In genomic region chr1:69364069-69364468, GRCm38 (mm10) we compare ENCODE assay signal across 17 mouse cellular contexts.
"Had no signal": no experiment of that assay in that cellular context is flagged by ENCODE, and none has a peak within 500 bp of the region (broad histone marks: within the 10 kb centered on the region; RNA-seq: fewer than 3 reads in every experiment).

No protein-coding gene starts in this region.

- H3K9ac ChIP-seq: lung, embryonic 14.5 days; midbrain, embryonic 13.5 days; midbrain, embryonic 15.5 days; neural tube, embryonic 12.5 days; stomach, embryonic 15.5 days had no signal

- H3K36me3 ChIP-seq: midbrain, embryonic 13.5 days; midbrain, embryonic 15.5 days; neural tube, embryonic 12.5 days; stomach, embryonic 15.5 days had no signal

- ATAC-seq: midbrain, embryonic 13.5 days; midbrain, embryonic 15.5 days had no signal

- H3K27ac ChIP-seq: midbrain, embryonic 13.5 days; midbrain, embryonic 15.5 days; neural tube, embryonic 12.5 days; stomach, embryonic 15.5 days; stomach, postnatal 0 days had no signal

- H3K4me1 ChIP-seq: megakaryocyte, embryonic 14.5 days; midbrain, embryonic 13.5 days; midbrain, embryonic 15.5 days; neural tube, embryonic 12.5 days; stomach, embryonic 15.5 days had no signal

- H3K4me3 ChIP-seq: megakaryocyte, embryonic 14.5 days; midbrain, embryonic 13.5 days; midbrain, embryonic 15.5 days; neural tube, embryonic 12.5 days; stomach, embryonic 15.5 days had no signal

- H3K4me2 ChIP-seq: lung, embryonic 14.5 days; midbrain, embryonic 11.5 days; midbrain, embryonic 13.5 days; midbrain, embryonic 15.5 days; neural tube, embryonic 12.5 days; stomach, embryonic 15.5 days had no signal

- DNase-seq: lung, adult 18-20 months; lung, embryonic 14.5 days; lung, postnatal 10 days; lung, postnatal 4 days; right cerebral cortex, postnatal 25 days; right cerebral cortex, postnatal 4 days; spleen, adult 18-20 months; thymus, adult 2 months; thymus, postnatal 25 days; thymus, postnatal 4 days had no signal

- H3K9me3 ChIP-seq: megakaryocyte, embryonic 14.5 days; midbrain, embryonic 13.5 days; midbrain, embryonic 15.5 days; neural tube, embryonic 12.5 days; stomach, embryonic 15.5 days had no signal

- H3K27me3 ChIP-seq: megakaryocyte, embryonic 14.5 days; midbrain, embryonic 13.5 days; midbrain, embryonic 15.5 days; neural tube, embryonic 12.5 days; stomach, embryonic 15.5 days had no signal
